Mouse (Mus musculus) MEL (cell line): Measurements from ENCODE around the gene Med16.

Source experiments
- CTCF ChIP-seq, 3 experiments: IDR thresholded peaks in 2 of 3; conservative IDR thresholded peaks in 1 of 3; 2 replicates each; pipeline ENCODE4 v1.5.1; 2011 to 2012; ENCODE audit warnings: low read length in 3 of 3, low read depth in 2 of 3, mild to moderate bottlenecking in 2 of 3, improper control_type of control experiment in 1 of 3, inconsistent platforms in 1 of 3, mixed read lengths in 1 of 3, moderate library complexity in 1 of 3; ENCODE audit not compliant: control insufficient read depth in 1 of 3, insufficient read depth in 1 of 3, poor library complexity in 1 of 3, severe bottlenecking in 1 of 3
- EP300 ChIP-seq, 2 experiments: IDR thresholded peaks; 2 replicates each; pipeline ENCODE4 v1.6.1; 2011; ENCODE audit warnings: improper control_type of control experiment in 2 of 2, low read length in 2 of 2, low read depth in 1 of 2, mild to moderate bottlenecking in 1 of 2
- GABPA ChIP-seq: IDR thresholded peaks from 2 replicates; pipeline ENCODE4 v1.6.1; 2012; ENCODE audit warnings: low read depth, mild to moderate bottlenecking, inconsistent platforms, low read length, improper control_type of control experiment, moderate library complexity
- KAT2A ChIP-seq: conservative IDR thresholded peaks from 2 replicates; pipeline ENCODE4 v1.6.1; 2012; ENCODE audit warnings: low read depth, low read length, improper control_type of control experiment, inconsistent platforms
- MAX ChIP-seq: IDR thresholded peaks from 2 replicates; pipeline ENCODE4 v1.6.1; 2011; ENCODE audit warnings: low read length, improper control_type of control experiment
- POLR2A ChIP-seq, 2 experiments: IDR thresholded peaks; 2 replicates each; pipeline ENCODE4 v1.6.1; 2011 to 2012; ENCODE audit warnings: low read length in 2 of 2, mild to moderate bottlenecking in 2 of 2, control low read depth in 1 of 2, improper control_type of control experiment in 1 of 2, low read depth in 1 of 2, moderate library complexity in 1 of 2; ENCODE audit not compliant: control insufficient read depth in 1 of 2, insufficient read depth in 1 of 2, poor library complexity in 1 of 2
- POLR2AphosphoS5 ChIP-seq: IDR thresholded peaks from 2 replicates; pipeline ENCODE4 v1.6.1; 2012; ENCODE audit warnings: low read depth, borderline replicate concordance, mild to moderate bottlenecking, inconsistent platforms, low read length, moderate library complexity, mixed read lengths
- UBTF ChIP-seq: IDR thresholded peaks from 2 replicates; pipeline ENCODE4 v1.6.1; 2012; ENCODE audit warnings: low read depth, mild to moderate bottlenecking, inconsistent platforms, low read length, improper control_type of control experiment, moderate library complexity, borderline replicate concordance; ENCODE audit not compliant: insufficient read depth
- ZC3H11A ChIP-seq: IDR thresholded peaks from 2 replicates; pipeline ENCODE4 v1.6.1; 2012; ENCODE audit warnings: low read depth, mild to moderate bottlenecking, inconsistent platforms, low read length, improper control_type of control experiment

- no peak for TF ChIP-seq UBTF
- TF ChIP-seq POLR2A (IDR thresholded peaks at IDR 0.05; ENCODE audit: control insufficient read depth in 1 of 2, insufficient read depth in 1 of 2, low read depth in 1 of 2, low read length in 2 of 2, poor library complexity in 1 of 2): 0 out of 4 replicates have a peak, but pooled peaks of 1 of the 2 experiments have one; percentile 18
- TF ChIP-seq MAX: no peak
- no peak for TF ChIP-seq EP300 (IDR thresholded peaks at IDR 0.05; ENCODE audit: low read depth in 1 of 2, low read length in 2 of 2)
- peak; percentile 84 to 88 (median 85) for TF ChIP-seq CTCF (IDR thresholded peaks at IDR 0.05 in 2 of 3, conservative IDR thresholded peaks at IDR 0.05 in 1 of 3; ENCODE audit: control insufficient read depth in 1 of 3, insufficient read depth in 1 of 3, low read depth in 2 of 3, low read length in 3 of 3, poor library complexity in 1 of 3, severe bottlenecking in 1 of 3)
- TF ChIP-seq ZC3H11A: peak; percentile 23; the same call in 1 of the 2 replicates
- no peak for TF ChIP-seq GABPA
- TF ChIP-seq KAT2A: no peak
- no peak for TF ChIP-seq POLR2AphosphoS5
Observed at GRCm38 (mm10) chr10:79883297-79884084, 25.2 kb downstream of the Med16 start.
